Mouse (Mus musculus): ENCODE measurements around the gene Copz2.
A peak's percentile ranks its signal among the peaks of the same experiment; 100 is the strongest.

DNA sequence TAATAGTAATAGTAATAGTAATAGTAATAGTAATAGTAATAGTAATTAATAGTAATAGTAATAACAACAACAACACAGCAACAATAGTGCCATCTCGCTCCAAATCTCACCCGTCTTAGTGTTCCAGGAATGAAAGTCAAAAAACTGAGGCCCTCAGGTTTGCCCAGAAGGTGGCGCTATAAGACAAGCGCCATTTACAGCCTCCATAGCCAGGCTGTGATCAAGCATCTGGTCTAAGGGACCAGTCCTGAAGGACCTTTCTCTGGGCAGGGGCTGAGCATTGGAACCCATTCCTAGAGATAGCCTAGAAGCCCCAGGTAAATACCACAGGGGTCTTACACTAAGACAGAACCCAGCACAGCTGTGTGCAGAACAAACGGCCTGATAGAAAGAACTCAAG is 17.5 kb downstream of the Copz2 start:
- peak; percentile 76; the same call in 1 of the 2 replicates for TF ChIP-seq CTCF (IDR thresholded peaks at IDR 0.05; ENCODE audit: extremely low read depth, insufficient read depth, insufficient read length, insufficient replicate concordance)
- no peak for TF ChIP-seq POLR2A (IDR thresholded peaks at IDR 0.05; ENCODE audit: low read depth, low read length)

All from spleen, adult 2 months (tissue).